Mouse (Mus musculus) B cell, adult (primary cell): ENCODE measurements around the gene Rnf13. TPM values are rescaled to one million over a fixed set of nuclear protein-coding genes. Genes with fewer than 3 reads are reported as not detected.

Experiments
- total RNA-seq: library from RNA; stranded (reverse); gene quantifications from 4 replicates; pipeline ENCODE4 v1.2.4, GENCODE M21; 2023; ENCODE audit not compliant: inconsistent age

The Rnf13 gene
- total RNA-seq, result 64.3 to 95.4 TPM (median 75.3 TPM) in 4 replicates

DNA sequence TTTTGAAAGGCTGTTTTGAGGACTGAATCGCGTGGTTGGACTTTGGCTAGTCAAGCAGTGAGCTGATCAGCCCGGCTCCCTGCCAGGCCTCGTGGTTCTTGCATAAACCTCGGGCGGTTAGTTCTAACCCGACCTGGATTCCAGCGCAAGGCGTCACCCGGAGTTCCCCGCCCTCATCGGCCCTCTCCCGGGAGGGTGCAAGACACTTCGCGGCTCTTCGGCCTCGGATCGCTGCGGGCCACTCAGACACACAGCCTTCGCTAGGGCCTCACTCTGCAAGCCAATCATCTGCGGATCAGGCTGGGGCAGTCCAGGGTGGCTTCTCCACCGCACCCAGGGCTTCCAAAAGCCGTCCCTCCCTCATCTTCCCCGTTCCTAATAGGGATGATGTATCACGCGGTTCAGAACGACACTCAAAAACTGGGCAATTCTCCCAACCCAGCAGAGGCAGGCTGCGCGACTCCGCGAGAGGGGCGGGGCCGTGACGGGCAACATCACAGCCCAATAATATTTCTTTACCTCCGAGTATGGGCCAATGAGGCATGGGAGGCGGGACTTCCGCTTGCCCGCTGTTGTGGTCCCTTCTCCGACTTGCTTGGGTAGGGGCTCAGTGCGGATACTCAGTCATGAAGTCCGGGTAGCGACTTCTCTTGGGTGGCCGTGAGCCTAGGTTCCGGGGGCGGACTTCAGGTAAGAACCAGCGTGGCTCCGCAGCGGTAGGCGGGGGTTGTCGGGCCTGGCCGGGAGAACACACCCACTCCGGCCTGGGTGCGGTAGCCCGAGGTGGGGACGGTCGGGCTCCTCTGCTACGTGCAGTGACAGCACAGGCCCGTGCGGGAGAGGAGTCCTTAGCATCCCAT lies at the start of gene Rnf13:
Gene Rnf13, plus strand, starts transcription at position 552 of the 860 bp plus-strand sequence.

DNA sequence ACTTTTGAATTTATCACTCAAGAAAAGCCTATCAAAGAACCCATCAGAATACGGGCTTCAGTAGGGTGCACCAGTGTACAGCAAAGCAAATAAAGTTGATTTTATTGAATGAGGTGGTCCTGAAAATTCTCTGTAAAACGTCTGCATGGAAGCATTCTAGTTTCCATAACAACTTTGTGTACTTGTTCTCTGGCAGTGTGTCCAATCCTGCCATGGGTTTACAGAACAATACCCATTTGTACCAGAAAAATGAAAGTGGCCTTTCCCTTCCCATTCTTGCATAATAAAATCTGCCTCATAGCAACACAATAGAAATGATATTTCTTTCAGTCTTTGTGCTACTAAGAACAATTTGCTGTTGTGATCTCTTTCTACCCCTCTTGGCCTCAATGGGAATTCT lies 43.1 kb upstream of the Rnf13 start, which contains the start of gene Ankub1:
Gene Ankub1, minus strand, starts transcription at position 81 of the 400 bp plus-strand sequence.

DNA sequence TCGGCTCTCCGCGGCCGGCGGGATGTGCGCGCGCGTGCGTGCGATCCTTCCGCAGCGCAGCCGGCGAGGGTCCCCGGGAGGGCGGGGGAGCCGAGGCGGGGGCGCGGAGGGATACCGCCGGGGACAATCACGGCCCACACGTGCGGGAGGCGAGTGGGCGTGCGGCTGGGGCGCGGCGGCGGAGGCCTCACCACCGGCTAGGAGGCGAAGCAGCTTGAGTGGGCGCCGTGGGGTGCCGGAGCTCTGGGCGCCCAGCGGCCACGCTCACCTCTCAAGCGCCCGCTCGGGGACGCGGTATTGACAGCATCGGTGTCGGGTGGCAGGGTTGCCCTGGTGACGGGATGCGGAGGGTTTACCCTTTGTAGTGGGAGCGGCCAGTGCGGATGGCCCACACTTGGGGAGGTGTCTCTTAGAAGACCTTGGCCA lies 111.9 kb downstream of the Rnf13 start, which contains the start of gene Pfn2:
Gene Pfn2, minus strand, starts transcription at position 320 of the 426 bp plus-strand sequence.

Other genes with a start within 250 kb of the Rnf13 start
- 0.12 TPM in 1 of 4 replicates, not detected in the others for gene Wwtr1, start 160.2 kb upstream of the Rnf13 start, total RNA-seq
- 21.3 to 25.6 TPM (median 23.0 TPM) in 4 replicates for gene Commd2, start 84.3 kb upstream of the Rnf13 start, total RNA-seq
- gene Ankub1, start 43.3 kb upstream of the Rnf13 start, total RNA-seq, result not detected in 4 replicates
- gene Pfn2, start 112.0 kb downstream of the Rnf13 start, total RNA-seq, result 2.7 to 3.7 TPM (median 3.1 TPM) in 4 replicates